Mouse (Mus musculus) frontal cortex, adult 2 months (tissue): ENCODE results near the gene Gm42417. TPM values are rescaled to one million over a fixed set of nuclear protein-coding genes. Genes with fewer than 3 reads are reported as not detected.
"Not testable (repeated sequence)": the region's sequence is repeated elsewhere in the genome, so short reads cannot be mapped to it uniquely, and the experiment has no call there.

Experiments
- DNase-seq, 2 experiments: peaks; one replicate each; pipeline ENCODE4 v3.0.0; 2022; ENCODE audit warnings: low spot score in 1 of 2; ENCODE audit errors: extremely low spot score in 1 of 2
- polyA plus RNA-seq: library from polyadenylated mRNA; depleted of rRNA; stranded (reverse); fragments of >200 nt; gene quantifications from 2 replicates; pipeline ENCODE4 v1.2.3, GENCODE M21; 2012

Gene Gm42417
- polyA plus RNA-seq, 1 experiment, result not detected

GRCm38 (mm10) chr1:36546888-36547471 lies 7.8 kb upstream of the Gm42417 start, which contains the start of gene Ankrd39:
Ankrd39 (minus strand) TSS chr1:36547445.
- DNase-seq, result peak; percentile 98 to 99

GRCm38 (mm10) chr1:36545845-36546600 lies 6.8 kb upstream of the Gm42417 start:
- peak in 1 of 2 experiments; percentile 28 for DNase-seq

GRCm38 (mm10) chr1:36545382-36545781 lies 6.2 kb upstream of the Gm42417 start:
- DNase-seq, result no peak

GRCm38 (mm10) chr1:36542925-36543324 lies 3.7 kb upstream of the Gm42417 start:
- DNase-seq, result no peak

- DNase-seq, result no peak
Observed at GRCm38 (mm10) chr1:36541844-36542243, 2.6 kb upstream of the Gm42417 start.

- no peak for DNase-seq
Observed at GRCm38 (mm10) chr1:36540807-36541206, 1.6 kb upstream of the Gm42417 start.

- no peak for DNase-seq
Observed at GRCm38 (mm10) chr1:36540132-36540531, 903 bp upstream of the Gm42417 start.

GRCm38 (mm10) chr1:36538727-36539126 lies 502 bp downstream of the Gm42417 start:
- DNase-seq, result no peak

GRCm38 (mm10) chr1:36536783-36537182 lies 2.4 kb downstream of the Gm42417 start, which contains the start of gene Ankrd23:
Ankrd23 (minus strand) TSS chr1:36536883.
- DNase-seq, result not testable (repeated sequence)

GRCm38 (mm10) chr1:36536397-36536728 lies 2.9 kb downstream of the Gm42417 start:
- no peak for DNase-seq

GRCm38 (mm10) chr1:36535477-36536396 lies 3.5 kb downstream of the Gm42417 start:
- peak in 1 of 2 experiments; percentile 20 for DNase-seq

- DNase-seq, result no peak
Observed at GRCm38 (mm10) chr1:36534595-36535058, 4.6 kb downstream of the Gm42417 start.

GRCm38 (mm10) chr1:36533546-36533945 lies 5.7 kb downstream of the Gm42417 start:
- DNase-seq, result no peak

- no peak for DNase-seq
Observed at GRCm38 (mm10) chr1:36531461-36531860, 7.8 kb downstream of the Gm42417 start.

GRCm38 (mm10) chr1:36530962-36531361 lies 8.3 kb downstream of the Gm42417 start:
- no peak for DNase-seq

GRCm38 (mm10) chr1:36530485-36530884 lies 8.7 kb downstream of the Gm42417 start:
- peak in 1 of 2 experiments; percentile 13 for DNase-seq

- DNase-seq, result no peak
Observed at GRCm38 (mm10) chr1:36529875-36530274, 9.4 kb downstream of the Gm42417 start.

- no peak for DNase-seq
Observed at GRCm38 (mm10) chr1:36529274-36529673, 10.0 kb downstream of the Gm42417 start.

- peak in 1 of 2 experiments; percentile 19 for DNase-seq
Observed at GRCm38 (mm10) chr1:36528351-36528750, 10.9 kb downstream of the Gm42417 start.

- DNase-seq, result no peak
Observed at GRCm38 (mm10) chr1:36526903-36527302, 12.3 kb downstream of the Gm42417 start.

GRCm38 (mm10) chr1:36525774-36526173 lies 13.5 kb downstream of the Gm42417 start:
- no peak for DNase-seq
